Mouse (Mus musculus) midbrain, embryonic 10.5 days (tissue): ENCODE measurements around the gene Hoxc5. TPM values are rescaled to one million over a fixed set of nuclear protein-coding genes. Genes with fewer than 3 reads are reported as not detected.

Experiments
- DNase-seq: peaks from one replicate; pipeline ENCODE4 v3.0.0-alpha.2; 2017; ENCODE audit warnings: low spot score
- H3K27ac ChIP-seq: fragments of 300-500 bp; sonication (generic); replicated peaks from 2 replicates; pipeline ENCODE4 v1.5.1; 2016; ENCODE audit warnings: mild to moderate bottlenecking
- H3K27me3 ChIP-seq: fragments of 300-500 bp; sonication (generic); 2 replicates; pipeline ENCODE4 v1.6.1; 2016; ENCODE audit warnings: low read depth, mild to moderate bottlenecking; ENCODE audit not compliant: poor library complexity, severe bottlenecking
- H3K36me3 ChIP-seq: fragments of 300-500 bp; sonication (generic); 2 replicates; pipeline ENCODE4 v1.6.1; 2016; ENCODE audit warnings: mild to moderate bottlenecking, moderate library complexity
- H3K4me1 ChIP-seq: fragments of 300-500 bp; sonication (generic); 2 replicates; pipeline ENCODE4 v1.6.1; 2016
- H3K4me3 ChIP-seq: fragments of 300-500 bp; sonication (generic); 2 replicates; pipeline ENCODE4 v1.5.1; 2016; ENCODE audit warnings: mild to moderate bottlenecking, moderate library complexity
- H3K9me3 ChIP-seq: fragments of 300-500 bp; sonication (generic); replicated peaks from 2 replicates; pipeline ENCODE4 v1.6.1; 2016; ENCODE audit warnings: mild to moderate bottlenecking
- WGBS: fragments of 180-500 bp; shearing (Covaris S2); methylation state at CpG from one replicate; pipeline ENCODE4 v1.1.7; 2016; 5-methylcytosine and 5-hydroxymethylcytosine counted together
- polyA plus RNA-seq: library from polyadenylated mRNA; unstranded; fragments of >200 nt; fragmentation: Nextera tagmentation; extraction: Ambion mirVana; gene quantifications from 2 replicates; pipeline ENCODE4 v1.2.1, GENCODE M21; 2016

Gene Hoxc5
- polyA plus RNA-seq, 1 experiment from 2014 or later, result 0.06 TPM

- no peak overlapping the region for H3K4me3 ChIP-seq
- peaks cover 100% of the 10 kb centered on the region for H3K27me3 ChIP-seq
- DNase-seq, result no peak
- H3K4me1 ChIP-seq, result peaks cover 14% of the 10 kb centered on the region
- 2% methylated on average over 4 of the region's 4 CpGs for WGBS
- H3K27ac ChIP-seq, result no peak overlapping the region
- H3K36me3 ChIP-seq, result no peaks in the 10 kb centered on the region
- no peaks in the 10 kb centered on the region for H3K9me3 ChIP-seq
These were observed 34.9 kb downstream of the Hoxc5 start for GRCm38 (mm10) chr15:103002156-103002555.

DNA sequence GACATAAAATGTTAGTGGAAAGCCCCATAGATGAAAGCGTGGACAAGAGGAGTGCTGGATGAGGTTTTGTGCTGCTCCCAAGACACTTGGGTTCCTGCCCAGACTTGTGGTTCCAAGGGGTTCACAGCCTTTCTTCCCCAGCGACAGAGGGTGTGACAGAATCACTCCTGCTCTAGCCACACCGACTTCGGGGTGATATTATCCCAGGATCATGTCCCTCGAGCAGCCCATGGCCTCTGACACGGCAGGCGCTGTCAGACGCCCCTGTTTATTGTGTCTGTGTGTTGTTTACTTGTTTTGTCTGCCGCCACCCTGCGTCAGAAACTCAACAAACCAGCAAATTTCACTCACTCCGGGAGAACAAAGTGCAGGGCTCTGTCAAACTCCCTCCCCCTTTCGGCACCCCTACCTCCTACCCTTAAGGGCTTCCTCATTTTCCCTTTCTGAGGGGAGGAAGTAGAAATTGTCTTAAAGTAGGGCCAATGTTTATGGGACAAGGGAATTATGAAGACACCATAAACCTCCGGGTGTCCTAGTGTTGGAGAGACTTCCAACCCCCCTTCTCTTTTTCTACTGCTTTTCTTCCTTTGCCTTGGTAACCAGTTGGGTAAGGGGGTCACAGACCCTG lies 35.7 kb downstream of the Hoxc5 start:
- Histone ChIP-seq H3K36me3 (no peaks in the 10 kb centered on the region), H3K9me3 (no peaks in the 10 kb centered on the region), H3K4me1 (peaks cover 14% of the 10 kb centered on the region), H3K27ac (no peak overlapping the region), H3K4me3 (no peak overlapping the region), H3K27me3 (peaks cover 100% of the 10 kb centered on the region)
- WGBS, result 1% methylated on average over 13 of the region's 13 CpGs
- no peak for DNase-seq

DNA sequence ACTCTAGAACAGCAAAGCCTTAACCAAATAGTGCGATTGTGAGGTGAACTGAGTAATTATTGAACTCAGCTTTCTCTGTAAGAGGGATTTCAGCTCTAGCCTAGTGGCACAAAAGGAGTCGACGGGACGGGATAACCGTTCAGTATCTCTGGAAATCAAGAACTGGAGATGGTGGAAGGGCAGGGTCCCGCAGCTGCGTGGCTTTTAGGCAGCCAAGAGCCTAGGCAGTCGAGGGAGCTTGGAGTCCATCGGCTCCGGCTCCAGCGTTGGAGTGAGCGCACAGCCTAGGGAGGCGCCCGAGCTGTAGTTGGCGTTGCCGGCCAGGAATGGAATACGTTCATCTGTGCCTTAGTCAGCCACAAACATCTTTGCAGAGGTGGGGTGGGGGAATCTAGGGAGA lies 38.1 kb downstream of the Hoxc5 start:
- H3K27me3 ChIP-seq, result peaks cover 100% of the 10 kb centered on the region
- peak; percentile 65 for DNase-seq

GRCm38 (mm10) chr15:103005797-103006196 lies 38.6 kb downstream of the Hoxc5 start:
- H3K4me1 ChIP-seq, result no peaks in the 10 kb centered on the region; the same call in 1 of the 2 replicates
- no peaks in the 10 kb centered on the region for H3K36me3 ChIP-seq
- no peaks in the 10 kb centered on the region for H3K9me3 ChIP-seq
- no peak overlapping the region for H3K27ac ChIP-seq
- no peak overlapping the region for H3K4me3 ChIP-seq
- H3K27me3 ChIP-seq, result peaks cover 100% of the 10 kb centered on the region
- no peak for DNase-seq
- 4% methylated on average over 5 of the region's 5 CpGs for WGBS

More for the DNA sequence above, 38.1 kb downstream of the Hoxc5 start:
- Histone ChIP-seq H3K27ac (no peak overlapping the region), H3K4me1 (peaks cover 5% of the 10 kb centered on the region; the same call in 1 of the 2 replicates), H3K36me3 (no peaks in the 10 kb centered on the region), H3K9me3 (no peaks in the 10 kb centered on the region), H3K4me3 (no peak overlapping the region)
- WGBS, result under 1% methylated on average over 17 of the region's 17 CpGs

- Histone ChIP-seq H3K36me3 (no peaks in the 10 kb centered on the region), H3K27me3 (peaks cover 100% of the 10 kb centered on the region), H3K4me3 (no peak overlapping the region), H3K4me1 (0 out of 2 replicates have a peak, but pooled peaks cover 3% of the 10 kb centered on the region), H3K27ac (no peak overlapping the region), H3K9me3 (no peaks in the 10 kb centered on the region)
- 6% methylated on average over 1 of the region's 1 CpGs for WGBS
- DNase-seq, result no peak
These were observed 39.1 kb downstream of the Hoxc5 start for GRCm38 (mm10) chr15:103006326-103006725.

GRCm38 (mm10) chr15:103009265-103010111 lies 42.2 kb downstream of the Hoxc5 start:
- H3K36me3 ChIP-seq, result no peaks in the 10 kb centered on the region
- no peaks in the 10 kb centered on the region for H3K9me3 ChIP-seq
- WGBS, result 2% methylated on average over 27 of the region's 27 CpGs
- H3K4me3 ChIP-seq, result no peak overlapping the region
- DNase-seq, result no peak
- H3K27ac ChIP-seq, result no peak overlapping the region
- H3K4me1 ChIP-seq, result peaks cover 8% of the 10 kb centered on the region
- peaks cover 100% of the 10 kb centered on the region for H3K27me3 ChIP-seq

DNA sequence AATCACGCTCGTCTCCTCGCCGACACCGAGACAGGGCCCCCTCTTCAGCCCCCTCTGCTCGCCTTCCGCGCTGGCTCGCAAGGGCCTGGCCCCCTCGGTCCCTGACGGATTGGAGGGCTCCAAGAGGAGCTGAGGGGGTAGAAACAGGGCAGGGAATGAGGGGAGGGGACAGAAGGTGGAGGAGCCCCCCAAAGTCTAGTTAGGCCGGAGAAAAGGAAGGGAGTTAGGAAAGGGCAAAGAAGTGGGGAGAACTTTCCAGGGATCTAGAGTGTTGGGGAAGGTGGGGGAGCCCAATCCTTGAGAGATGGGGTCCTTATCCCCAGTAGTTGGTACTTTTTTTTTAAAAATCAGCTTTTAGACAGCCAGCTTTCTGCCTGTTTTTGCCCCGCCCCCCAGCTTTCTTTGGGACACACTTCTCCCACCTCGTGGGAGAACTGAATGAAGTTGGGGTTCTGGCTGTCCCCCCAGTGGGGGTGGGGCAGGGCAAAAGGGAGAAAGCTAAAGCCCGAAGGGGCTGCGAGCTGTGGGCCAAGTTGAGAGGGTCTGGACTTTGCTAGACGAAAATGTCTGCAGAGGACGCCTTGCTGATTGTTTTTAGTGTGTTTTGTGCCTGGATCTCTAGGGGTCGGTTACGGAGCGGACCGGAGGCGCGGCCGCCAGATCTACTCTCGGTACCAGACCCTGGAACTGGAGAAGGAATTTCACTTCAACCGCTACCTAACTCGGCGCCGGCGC lies 43.0 kb downstream of the Hoxc5 start:
- H3K27me3 ChIP-seq, result peaks cover 100% of the 10 kb centered on the region
- no peak for DNase-seq
- H3K9me3 ChIP-seq, result no peaks in the 10 kb centered on the region
- no peaks in the 10 kb centered on the region for H3K36me3 ChIP-seq
- no peak overlapping the region for H3K27ac ChIP-seq
- under 1% methylated on average over 31 of the region's 31 CpGs for WGBS
- no peak overlapping the region for H3K4me3 ChIP-seq
- H3K4me1 ChIP-seq, result peaks cover 13% of the 10 kb centered on the region

- Histone ChIP-seq H3K4me3 (no peak overlapping the region), H3K9me3 (no peaks in the 10 kb centered on the region), H3K4me1 (peaks cover 13% of the 10 kb centered on the region), H3K27ac (no peak overlapping the region), H3K27me3 (peaks cover 100% of the 10 kb centered on the region), H3K36me3 (no peaks in the 10 kb centered on the region)
- DNase-seq, result peak; percentile 64
- WGBS, result under 1% methylated on average over 28 of the region's 28 CpGs
These were observed 43.8 kb downstream of the Hoxc5 start for GRCm38 (mm10) chr15:103010847-103011555.

DNA sequence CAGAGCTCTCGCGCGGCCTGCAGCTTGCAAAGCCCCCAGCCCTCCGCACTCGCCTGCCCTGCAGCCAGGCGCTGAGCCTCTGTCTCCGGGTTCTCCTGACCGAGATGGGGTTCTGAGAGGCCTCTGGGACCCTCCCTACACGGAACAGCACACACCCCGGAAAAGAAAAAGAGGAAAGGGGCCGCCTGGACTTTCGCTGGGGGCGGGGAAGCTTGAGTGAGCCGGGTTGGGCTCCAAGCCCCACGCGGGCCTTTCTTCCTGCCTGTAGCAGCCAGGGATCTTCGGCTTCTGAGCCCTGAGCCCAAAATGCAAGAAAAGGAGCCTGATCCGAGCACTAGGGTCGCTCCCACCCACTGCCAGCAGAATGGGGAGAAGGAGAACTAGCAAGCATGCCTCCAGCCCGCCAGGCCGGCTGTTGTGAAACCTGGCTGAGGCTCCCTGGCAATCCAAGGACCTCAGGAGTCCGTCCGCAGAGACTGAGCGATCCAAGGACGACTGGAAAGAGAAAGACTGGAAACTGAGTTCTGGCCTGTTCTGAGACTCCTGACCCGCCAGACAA lies 44.8 kb downstream of the Hoxc5 start:
- H3K4me1 ChIP-seq, result peaks cover 13% of the 10 kb centered on the region
- no peaks in the 10 kb centered on the region for H3K9me3 ChIP-seq
- WGBS, result under 1% methylated on average over 26 of the region's 26 CpGs
- no peak overlapping the region for H3K4me3 ChIP-seq
- no peak overlapping the region for H3K27ac ChIP-seq
- DNase-seq, result peak; percentile 61
- no peaks in the 10 kb centered on the region for H3K36me3 ChIP-seq
- H3K27me3 ChIP-seq, result peaks cover 100% of the 10 kb centered on the region

DNA sequence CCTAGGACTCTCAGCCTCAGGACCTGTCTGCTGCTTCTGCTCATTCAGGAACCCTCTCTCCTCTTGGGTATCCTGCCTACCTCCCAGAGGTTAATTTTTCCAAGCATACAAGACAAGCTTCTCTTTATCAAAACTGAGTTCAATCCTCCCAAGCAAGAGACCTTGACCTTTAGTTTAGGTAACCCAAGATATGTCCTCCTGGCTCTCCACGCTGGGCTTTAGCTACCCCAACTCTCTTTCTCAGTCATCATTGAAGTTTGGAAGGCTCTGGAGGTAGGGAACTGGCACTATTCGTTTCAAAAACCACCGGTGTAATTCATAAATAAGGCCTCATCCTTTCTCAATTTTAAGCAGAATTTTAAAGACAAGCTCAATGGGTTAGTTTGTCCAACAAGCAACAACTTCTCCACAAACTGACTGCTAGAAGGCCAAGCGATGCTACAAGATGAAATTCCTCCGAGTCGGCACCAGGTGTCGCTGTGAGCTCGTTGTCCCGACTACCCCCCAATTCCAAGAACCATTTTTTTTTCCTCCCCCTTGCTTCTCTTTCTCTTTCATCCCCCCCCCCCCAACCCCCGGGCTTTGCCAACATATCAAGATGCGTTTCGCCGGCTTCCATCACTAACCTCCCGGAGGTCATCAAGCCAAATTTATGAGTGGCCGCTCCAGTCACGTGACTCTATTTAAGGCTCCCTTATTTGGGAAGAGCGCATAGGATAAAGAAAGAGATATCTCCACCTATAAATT lies 46.2 kb downstream of the Hoxc5 start:
- peaks cover 13% of the 10 kb centered on the region for H3K4me1 ChIP-seq
- no peaks in the 10 kb centered on the region for H3K9me3 ChIP-seq
- H3K36me3 ChIP-seq, result no peaks in the 10 kb centered on the region
- peak; percentile 63 for DNase-seq
- 2% methylated on average over 17 of the region's 17 CpGs for WGBS
- H3K27me3 ChIP-seq, result peaks cover 100% of the 10 kb centered on the region
- no peak overlapping the region for H3K4me3 ChIP-seq
- H3K27ac ChIP-seq, result no peak overlapping the region

- peak overlapping the region; percentile 20; the same call in 1 of the 2 replicates for H3K4me3 ChIP-seq
- no peaks in the 10 kb centered on the region for H3K9me3 ChIP-seq
- WGBS, result under 1% methylated on average over 49 of the region's 57 CpGs
- H3K27me3 ChIP-seq, result peaks cover 100% of the 10 kb centered on the region
- H3K4me1 ChIP-seq, result peaks cover 13% of the 10 kb centered on the region
- no peak overlapping the region for H3K27ac ChIP-seq
- DNase-seq, result peak; percentile 66
- no peaks in the 10 kb centered on the region for H3K36me3 ChIP-seq
These were observed 47.1 kb downstream of the Hoxc5 start for GRCm38 (mm10) chr15:103014166-103015008.
